Mouse (Mus musculus) spleen, adult 12 weeks (tissue): Measurements from ENCODE around the gene Vmn2r80.
"Not testable (repeated sequence)": the region's sequence is repeated elsewhere in the genome, so short reads cannot be mapped to it uniquely, and the experiment has no call there.

Experiments used
- DNase-seq: peaks from one replicate; pipeline ENCODE4 v3.0.0; 2022; ENCODE audit warnings: low spot score

Gene Vmn2r80

DNA sequence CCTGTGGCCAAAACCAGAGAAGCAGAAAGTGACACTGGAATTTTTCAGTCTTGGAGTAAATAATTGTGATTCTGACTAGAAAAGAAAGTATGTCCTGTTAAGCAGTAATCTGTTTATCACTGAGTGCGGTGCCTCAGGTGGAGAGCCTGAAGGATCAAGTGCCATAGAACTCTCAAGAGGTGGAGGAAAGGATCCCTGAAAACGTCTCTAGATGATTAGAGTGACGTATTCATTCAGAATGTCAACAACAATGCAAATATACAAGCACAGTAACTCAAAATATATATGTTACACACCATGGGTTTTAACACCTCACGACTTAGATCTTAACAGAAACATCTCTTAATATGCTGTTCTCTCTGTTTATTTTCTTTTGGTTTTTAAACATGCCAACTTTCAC, at the start of gene Vmn2r80:
Vmn2r80 (plus strand) TSS at position 301 of the 400 bp plus-strand sequence.
- not testable (repeated sequence) for DNase-seq

DNA sequence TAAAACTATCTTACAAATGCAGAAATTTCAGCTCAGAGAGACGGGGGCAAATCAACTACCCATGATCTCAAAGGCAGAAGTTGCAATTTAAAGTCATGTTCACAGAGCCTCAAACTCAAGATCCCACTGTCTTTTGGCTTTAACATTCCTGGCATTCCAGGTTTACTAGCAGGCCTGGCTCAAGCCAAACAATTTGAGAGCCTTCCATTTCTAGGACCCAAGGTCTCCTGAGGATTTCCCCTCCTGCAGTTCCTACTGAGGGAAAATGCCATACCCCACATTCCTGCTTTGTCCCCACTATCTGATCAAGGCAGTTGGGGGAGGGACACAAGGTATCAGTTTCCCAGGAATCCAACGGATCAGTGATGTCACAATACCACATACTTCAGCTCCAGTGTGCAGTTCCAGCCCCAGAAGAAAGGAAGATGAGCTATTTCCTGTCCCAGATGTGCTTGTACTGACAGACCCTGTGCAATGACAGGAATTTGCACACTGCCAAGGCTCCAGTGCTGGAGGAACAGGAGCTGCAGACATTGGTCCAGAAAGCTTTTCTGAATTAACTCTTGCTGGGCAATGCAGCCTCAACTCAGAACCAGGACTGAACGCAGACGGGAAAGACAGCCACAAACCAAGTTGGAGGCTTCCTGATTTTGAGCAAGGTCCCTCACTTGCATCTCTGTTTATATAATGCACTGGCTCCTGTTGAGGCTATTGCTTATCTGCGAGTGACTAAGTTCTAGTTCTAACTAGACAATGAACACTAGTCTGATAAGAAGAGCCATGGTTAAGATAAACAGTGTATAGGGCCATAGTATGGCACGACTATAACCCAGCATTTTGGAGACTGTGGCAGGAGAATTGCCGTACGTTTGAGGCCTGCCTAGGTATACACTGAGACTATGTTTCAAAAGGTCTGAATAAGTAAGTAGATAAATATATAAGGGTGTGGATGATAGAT, 42.0 kb upstream of the Vmn2r80 start:
- DNase-seq, result no peak

DNA sequence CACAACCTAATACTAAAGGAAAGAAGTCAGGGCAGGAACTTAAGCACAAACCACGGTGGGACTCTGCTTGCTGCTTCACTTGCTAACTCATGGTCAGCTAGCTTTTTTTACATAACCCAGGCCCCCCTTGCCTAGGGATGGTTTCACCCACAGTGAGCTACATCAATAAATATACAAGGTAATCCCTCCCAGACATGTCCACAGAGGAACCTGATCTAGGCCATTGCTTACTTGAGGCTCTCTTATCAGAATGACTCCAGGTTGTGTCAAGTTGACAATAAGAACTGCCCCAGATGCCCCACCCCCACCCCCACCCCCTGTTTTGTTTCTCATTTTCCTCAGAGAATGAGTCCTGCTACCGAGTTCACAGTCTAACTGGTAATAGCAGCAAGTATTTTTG, 41.0 kb upstream of the Vmn2r80 start:
- DNase-seq, result no peak

DNA sequence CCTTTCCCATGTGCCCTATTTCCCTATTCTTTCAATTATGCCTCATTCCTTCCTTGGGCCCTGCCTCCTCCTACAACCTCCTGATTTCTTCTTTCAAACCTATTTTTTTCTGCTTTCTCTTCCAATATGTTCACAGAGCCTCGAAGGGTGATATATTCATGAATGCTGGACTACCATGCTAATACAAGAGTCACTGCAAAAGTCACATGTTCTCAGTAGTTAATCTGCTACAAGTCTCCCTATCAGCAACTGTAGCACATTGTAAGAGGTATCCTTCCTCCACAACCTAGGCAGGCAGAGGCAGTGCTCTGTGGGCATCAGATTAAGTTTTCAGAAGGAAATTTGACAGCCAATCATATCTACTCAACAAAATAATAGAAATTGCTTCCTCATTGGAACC, 39.4 kb upstream of the Vmn2r80 start:
- DNase-seq, result no peak

DNA sequence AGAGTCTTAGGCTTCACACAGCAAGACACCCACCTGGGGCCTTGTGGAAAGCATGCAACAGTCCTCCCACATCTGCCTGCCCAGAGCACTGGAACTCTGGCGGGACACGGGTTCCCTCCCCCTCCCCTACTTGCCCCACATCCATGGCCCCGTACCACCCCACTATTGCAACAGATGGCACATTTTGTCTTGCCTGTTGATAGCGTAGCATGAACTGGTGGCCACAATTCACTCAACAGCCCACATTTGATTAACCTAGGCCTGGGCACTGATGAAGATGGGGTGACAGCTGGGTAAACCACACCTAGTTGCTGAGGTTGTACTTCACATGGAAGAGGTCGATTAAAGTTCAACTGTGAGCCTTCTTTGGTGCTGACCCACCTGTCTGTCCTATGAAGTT, 38.1 kb upstream of the Vmn2r80 start:
- DNase-seq, result no peak

DNA sequence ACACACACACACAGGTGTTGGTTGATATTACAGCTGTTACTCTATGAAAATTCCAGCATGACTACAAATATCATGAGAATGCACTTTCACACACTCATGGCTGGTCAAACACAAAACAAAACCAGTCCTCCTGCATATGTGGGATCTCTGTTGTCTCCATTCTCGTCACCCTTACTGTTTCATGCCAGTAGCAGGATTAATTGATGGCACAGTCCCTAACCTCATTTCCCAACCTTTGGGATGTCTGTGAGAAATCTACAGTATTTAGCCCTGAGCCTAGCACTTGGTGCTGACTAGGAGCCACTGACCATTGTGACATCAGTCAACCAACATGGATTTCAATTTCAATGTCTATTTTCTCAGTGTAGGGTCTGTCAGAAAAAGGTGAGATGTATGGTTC, 33.5 kb upstream of the Vmn2r80 start:
- DNase-seq, result no peak

DNA sequence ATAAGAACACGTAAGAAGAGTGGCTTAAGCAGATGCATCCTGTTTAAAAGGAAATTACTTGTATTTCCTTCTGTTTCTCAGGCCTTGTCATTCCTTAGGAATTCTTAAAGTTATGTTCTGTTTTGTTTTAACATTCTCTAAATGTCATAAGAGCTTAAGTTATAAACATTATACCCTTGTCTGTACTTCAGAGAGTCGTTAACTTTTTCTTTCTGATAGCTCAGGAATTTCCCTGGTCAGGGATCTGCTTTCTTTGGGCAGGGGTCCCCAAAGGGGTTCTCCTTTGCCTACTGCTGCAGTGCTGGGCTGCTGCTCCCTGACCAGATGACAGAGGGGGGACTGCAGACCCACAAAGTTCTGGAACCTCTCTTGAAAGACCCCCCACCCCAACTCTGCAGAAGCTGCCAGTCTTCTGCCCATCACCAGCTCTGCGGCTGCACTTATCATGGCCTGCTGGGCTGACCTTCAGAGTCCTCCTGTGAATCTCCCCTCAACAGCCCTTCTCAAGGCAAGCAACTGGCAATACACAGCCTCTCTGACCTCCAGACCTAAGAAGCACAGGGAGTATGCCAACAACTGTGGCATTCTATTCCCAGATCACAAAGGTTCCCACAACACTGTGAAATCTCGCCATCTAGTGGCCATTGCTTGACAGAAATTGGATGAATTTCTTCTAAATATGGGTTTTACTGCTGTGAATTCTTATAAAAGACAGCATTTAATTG, 32.3 kb upstream of the Vmn2r80 start:
- DNase-seq, result no peak

DNA sequence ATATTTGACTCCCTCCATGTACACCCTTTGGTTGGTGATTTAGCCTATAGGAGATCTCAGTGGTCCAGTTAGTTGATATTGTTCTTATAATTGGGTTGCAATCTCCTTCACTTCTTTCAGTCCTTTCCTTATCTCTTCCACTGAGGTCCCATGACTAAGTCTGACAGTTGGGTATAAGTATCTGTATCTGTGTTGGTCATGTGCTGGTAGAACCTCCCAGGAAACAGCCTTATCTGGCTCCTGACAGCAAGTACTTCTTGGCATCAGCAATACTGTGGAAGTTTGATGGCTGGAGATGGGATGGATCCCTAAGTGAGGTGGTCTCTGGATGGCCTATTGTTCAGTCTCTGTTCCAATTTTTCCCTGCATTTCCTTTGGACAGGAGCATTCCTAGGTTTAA, 3.0 kb downstream of the Vmn2r80 start:
- DNase-seq, result no peak

DNA sequence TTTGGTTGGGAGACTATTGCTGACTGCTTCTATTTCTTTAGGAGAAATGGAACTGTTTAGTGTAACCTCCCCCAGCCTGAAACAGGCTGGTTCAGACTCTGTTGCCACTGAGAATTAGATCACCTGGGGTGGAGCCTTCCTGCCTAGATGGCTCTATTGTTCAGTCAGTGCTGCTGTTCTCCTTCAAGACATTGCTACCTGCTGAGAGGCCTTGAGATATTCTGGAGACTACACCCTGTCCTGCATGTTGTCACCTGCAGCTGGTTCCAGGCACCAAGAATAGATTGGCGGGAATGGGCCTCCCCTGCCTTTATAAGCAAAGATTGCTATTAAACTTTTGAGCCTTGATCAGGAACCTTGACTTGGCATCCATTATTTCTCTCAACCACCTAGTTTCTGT, 51.4 kb downstream of the Vmn2r80 start:
- DNase-seq, result not testable (repeated sequence)

DNA sequence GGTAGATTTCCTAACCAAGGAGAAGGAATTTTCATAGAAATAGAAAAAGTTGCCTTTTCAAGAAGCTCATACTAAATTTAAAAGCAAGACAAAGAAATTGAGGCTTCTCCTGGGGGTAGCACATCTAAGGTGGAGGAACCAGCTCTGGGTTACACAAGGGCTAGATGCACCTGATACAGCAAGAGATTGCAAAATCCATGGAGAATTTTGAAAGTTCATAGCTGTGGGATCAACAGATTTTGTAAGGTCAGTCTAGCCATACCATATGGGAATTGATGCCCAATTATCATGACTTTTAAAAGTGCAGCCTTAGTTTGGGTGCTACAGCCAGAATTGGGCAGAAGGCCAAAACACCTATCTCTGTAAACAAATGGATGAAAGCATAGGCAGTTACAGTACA, 71.9 kb downstream of the Vmn2r80 start:
- DNase-seq, result no peak

DNA sequence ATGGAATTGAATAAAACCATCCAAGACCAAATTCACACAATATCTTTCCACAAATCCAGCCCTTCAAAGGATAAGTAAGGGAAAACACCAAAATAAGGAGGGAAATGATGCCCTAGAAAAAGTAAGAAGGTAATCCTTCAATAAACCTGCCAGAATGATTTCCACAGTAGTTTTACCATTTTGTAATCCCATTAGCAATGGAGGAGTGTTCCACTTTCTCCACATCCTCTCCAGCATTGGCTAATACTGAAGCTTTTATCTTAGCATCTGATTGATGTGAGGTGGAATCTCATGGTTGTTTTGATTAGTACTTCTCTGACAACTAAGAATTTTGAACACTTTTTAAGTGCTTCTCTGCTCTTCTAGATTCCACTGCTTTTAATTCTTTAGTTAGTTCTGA, 73.0 kb downstream of the Vmn2r80 start:
- no peak for DNase-seq

DNA sequence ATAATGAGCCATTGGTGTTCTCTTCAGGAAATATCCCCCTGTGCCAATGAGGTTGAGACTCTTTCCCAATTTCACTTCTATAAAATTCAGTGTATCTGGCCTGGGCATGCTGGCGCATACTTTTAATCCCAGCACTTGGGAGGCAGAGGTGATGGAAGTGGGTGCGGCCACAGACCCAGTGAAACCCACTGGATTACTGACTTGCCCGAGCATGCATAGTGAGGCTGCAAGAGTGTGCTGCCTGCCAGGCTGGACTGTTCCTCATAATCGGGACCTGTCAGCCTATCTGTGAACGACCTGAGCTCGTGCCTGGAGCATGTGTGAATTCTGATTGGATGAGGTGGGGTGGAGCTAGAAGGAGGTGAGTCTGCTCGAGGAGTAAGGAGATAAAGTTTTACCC, 73.6 kb downstream of the Vmn2r80 start:
- no peak for DNase-seq
